Mouse (Mus musculus) lung, postnatal 14 days (tissue): ENCODE data around the gene Fbxw20.
A peak's percentile ranks its signal among the peaks of the same experiment; 100 is the strongest.
"Not testable (repeated sequence)": the region's sequence is repeated elsewhere in the genome, so short reads cannot be mapped to it uniquely, and the experiment has no call there.

Experiments
- DNase-seq: peaks from one replicate; pipeline ENCODE4 v3.0.0; 2021

The Fbxw20 gene

DNA sequence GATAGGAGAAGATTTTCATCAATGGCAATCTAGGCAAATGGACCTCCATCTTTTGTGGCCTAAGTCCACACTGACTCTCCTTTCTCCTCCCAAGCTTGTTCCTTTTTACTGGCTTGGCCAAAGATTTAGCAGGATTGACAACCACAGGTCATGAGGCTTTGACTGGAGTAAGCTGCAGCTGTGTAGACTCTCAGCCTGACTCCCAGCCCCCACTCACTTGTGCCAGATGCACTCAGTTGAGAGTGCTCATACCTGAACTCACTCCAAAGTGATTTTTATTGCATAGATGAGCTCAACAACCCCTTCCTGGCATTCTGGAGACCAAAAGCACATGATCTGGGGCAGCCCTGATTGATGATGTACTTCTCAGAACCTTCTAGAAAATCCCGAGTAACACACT lies at the start of gene Fbxw20:
Gene Fbxw20 (minus strand): TSS at position 101 of the 400 bp plus-strand sequence.
- DNase-seq, result no peak

GRCm38 (mm10) chr9:109263041-109263440 lies 28.5 kb upstream of the Fbxw20 start:
- DNase-seq, result no peak

GRCm38 (mm10) chr9:109218449-109218848 lies 16.1 kb downstream of the Fbxw20 start:
- peak; percentile 1 for DNase-seq

GRCm38 (mm10) chr9:109201347-109201746 lies 33.2 kb downstream of the Fbxw20 start:
- not testable (repeated sequence) for DNase-seq

DNA sequence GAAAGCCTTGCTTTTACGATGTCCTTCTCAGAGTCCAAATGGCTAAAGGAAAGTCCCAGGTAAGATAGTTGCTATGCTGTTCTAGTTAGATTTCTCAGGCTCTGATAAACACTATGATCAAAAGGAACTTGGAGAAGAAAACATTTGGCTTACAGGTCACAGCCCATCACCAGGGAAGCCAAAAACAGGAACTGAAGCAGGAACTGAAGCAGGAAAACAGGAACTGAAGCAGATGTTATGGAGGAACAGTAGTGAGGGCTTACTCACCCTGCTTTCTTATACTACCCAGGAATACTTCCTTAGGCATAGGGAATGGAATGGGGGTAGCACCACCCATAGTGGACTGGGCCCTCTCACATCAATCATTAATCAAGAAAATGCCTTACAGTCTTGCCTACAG lies 34.2 kb downstream of the Fbxw20 start:
- DNase-seq, result no peak

- DNase-seq, result no peak
Observed at GRCm38 (mm10) chr9:109199353-109199752, 35.2 kb downstream of the Fbxw20 start.

DNA sequence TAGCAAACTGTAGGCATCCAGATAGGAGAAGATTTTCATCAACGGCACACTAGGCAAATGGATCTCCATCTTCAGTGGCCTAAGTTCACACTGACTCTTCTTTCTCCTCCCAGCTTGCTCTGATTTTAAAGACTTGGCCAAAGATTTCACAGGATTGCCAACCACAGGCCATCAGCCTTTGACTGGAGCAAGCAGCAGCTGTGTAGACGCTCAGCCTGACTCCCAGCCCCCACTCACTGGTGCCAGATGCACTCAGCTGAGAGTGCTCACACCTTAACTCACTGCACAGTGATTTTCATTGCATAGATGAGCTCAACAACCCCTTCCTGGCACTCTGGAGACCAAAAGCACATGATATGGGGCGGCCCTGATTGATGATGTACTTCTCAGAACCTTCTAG lies 38.7 kb downstream of the Fbxw20 start, which contains the start of gene Fbxw13:
Gene Fbxw13 (minus strand): TSS at position 101 of the 400 bp plus-strand sequence.
- not testable (repeated sequence) for DNase-seq

DNA sequence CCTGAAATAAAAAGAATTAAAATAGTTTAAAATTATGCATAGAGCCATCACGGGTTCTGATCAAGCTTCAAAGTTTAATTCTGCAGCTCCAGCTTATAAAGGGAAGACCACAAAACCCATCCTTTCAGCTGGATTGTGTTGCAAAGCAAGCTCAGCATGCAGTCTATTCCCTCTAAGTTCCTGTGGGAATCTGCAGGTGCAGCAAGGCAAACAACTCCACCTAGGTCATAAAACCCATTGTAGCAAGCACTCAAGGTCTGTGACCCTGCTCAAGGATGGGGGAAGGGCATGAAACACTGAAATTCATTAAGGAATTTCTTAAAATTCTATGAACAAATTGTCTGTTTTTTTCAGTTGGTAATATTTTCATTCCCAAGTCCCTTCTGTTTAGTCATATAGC lies 57.3 kb downstream of the Fbxw20 start:
- no peak for DNase-seq

- DNase-seq, result no peak
Observed at GRCm38 (mm10) chr9:109176301-109176700, 58.3 kb downstream of the Fbxw20 start.
